ENCODE assay signal across 19 mouse cellular contexts in the genomic region with DNA sequence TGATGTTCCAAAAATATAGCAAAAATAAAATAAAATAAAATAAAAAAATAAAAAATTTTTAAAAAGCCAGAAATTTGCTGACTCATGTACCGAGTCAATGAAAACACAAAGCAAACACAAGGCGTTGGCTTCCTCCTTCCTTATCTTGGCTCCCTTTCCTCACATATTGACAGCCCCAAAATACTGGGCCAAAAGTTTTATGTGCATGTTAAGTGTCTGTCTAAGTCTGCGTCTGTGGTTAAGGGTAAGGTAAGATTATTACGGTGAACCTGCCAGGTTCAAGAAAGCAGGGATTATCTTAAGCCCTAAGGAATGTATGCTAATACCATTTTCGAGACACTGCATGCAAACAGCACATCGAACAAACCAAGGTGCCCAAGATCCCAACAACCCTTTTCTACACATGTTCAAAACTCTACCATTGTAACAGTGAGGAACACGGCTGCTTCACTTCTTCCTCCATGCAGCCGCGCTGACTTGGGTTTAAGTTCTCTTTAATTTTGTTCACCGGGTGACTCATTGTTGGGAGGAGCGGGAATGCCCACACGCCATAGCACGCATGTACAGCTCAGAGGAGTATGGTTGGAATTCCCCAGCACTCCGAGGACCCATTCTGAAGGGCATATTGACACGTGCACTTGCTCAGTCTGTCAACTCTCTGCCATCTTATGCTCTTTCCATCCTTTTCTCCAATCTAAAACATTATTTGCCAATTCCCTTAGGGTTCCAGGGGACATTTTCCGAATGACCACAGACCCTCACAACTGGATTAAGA.
DNase-seq lines count a peak whose midpoint lies in the region; ATAC-seq lines count a peak whose summit lies in the region.
"Had no signal": no experiment of that assay in that cellular context is flagged by ENCODE, and none has a peak within 500 bp of the region (broad histone marks: within the 10 kb centered on the region; RNA-seq: fewer than 3 reads in every experiment).

No protein-coding gene starts in this region.

- H3K27ac ChIP-seq in embryonic facial prominence, embryonic 13.5 days: no peak overlapping the region
- H3K27ac ChIP-seq in embryonic facial prominence, embryonic 10.5 days (replicated peaks): no peak overlapping the region
- H3K27ac ChIP-seq in stomach, embryonic 16.5 days (ENCODE audit: low read length): no peak overlapping the region
- H3K27ac ChIP-seq: forebrain, embryonic 10.5 days; hindbrain, embryonic 12.5 days; intestine, embryonic 15.5 days; kidney, embryonic 15.5 days; limb, embryonic 15.5 days had no signal

- no peak overlapping the region for H3K4me3 ChIP-seq in embryonic facial prominence, embryonic 13.5 days
- no peak overlapping the region for H3K4me3 ChIP-seq in embryonic facial prominence, embryonic 10.5 days
- H3K4me3 ChIP-seq in stomach, embryonic 16.5 days (replicated peaks; ENCODE audit: low read length): no peak overlapping the region
- H3K4me3 ChIP-seq: forebrain, embryonic 10.5 days; hindbrain, embryonic 12.5 days; intestine, embryonic 15.5 days; kidney, embryonic 15.5 days; limb, embryonic 15.5 days had no signal

- no peak overlapping the region for H3K4me2 ChIP-seq in embryonic facial prominence, embryonic 13.5 days
- no peak overlapping the region for H3K4me2 ChIP-seq in stomach, embryonic 16.5 days (ENCODE audit: low read depth, low read length)
- H3K4me2 ChIP-seq: hindbrain, embryonic 12.5 days; intestine, embryonic 15.5 days; kidney, embryonic 15.5 days; limb, embryonic 15.5 days had no signal

- H3K4me1 ChIP-seq in embryonic facial prominence, embryonic 13.5 days: no peaks in the 10 kb centered on the region
- H3K4me1 ChIP-seq in embryonic facial prominence, embryonic 10.5 days: peaks cover 7% of the 10 kb centered on the region; the same call in 1 of the 2 replicates
- H3K4me1 ChIP-seq in stomach, embryonic 16.5 days (ENCODE audit: control insufficient read depth, insufficient read depth, low read length): no peaks in the 10 kb centered on the region
- H3K4me1 ChIP-seq: forebrain, embryonic 10.5 days; hindbrain, embryonic 12.5 days; intestine, embryonic 15.5 days; limb, embryonic 15.5 days had no signal

- H3K27me3 ChIP-seq in embryonic facial prominence, embryonic 13.5 days: no peaks in the 10 kb centered on the region
- H3K27me3 ChIP-seq in embryonic facial prominence, embryonic 10.5 days (replicated peaks; ENCODE audit: low read depth, poor library complexity, severe bottlenecking): no peaks in the 10 kb centered on the region
- no peaks in the 10 kb centered on the region for H3K27me3 ChIP-seq in stomach, embryonic 16.5 days (ENCODE audit: control insufficient read depth, insufficient read depth, low read length)
- H3K27me3 ChIP-seq: hindbrain, embryonic 12.5 days; intestine, embryonic 15.5 days; kidney, embryonic 15.5 days; limb, embryonic 15.5 days had no signal

- ATAC-seq in embryonic facial prominence, embryonic 13.5 days (ENCODE audit: insufficient number of reproducible peaks, insufficient read depth, low FRiP score, low TSS enrichment, low read depth): peak; percentile 37; the same call in 1 of the 2 replicates
- peak; percentile 33; the same call in 1 of the 2 replicates for ATAC-seq in stomach, embryonic 16.5 days (ENCODE audit: insufficient read depth, low FRiP score)
- ATAC-seq: intestine, embryonic 15.5 days had no signal

- H3K9ac ChIP-seq in embryonic facial prominence, embryonic 13.5 days: no peak overlapping the region
- H3K9ac ChIP-seq in stomach, embryonic 16.5 days (ENCODE audit: low read length): no peak overlapping the region
- H3K9ac ChIP-seq: hindbrain, embryonic 12.5 days; intestine, embryonic 15.5 days; kidney, embryonic 15.5 days; limb, embryonic 15.5 days had no signal

- H3K9me3 ChIP-seq in embryonic facial prominence, embryonic 13.5 days: no peaks in the 10 kb centered on the region
- H3K9me3 ChIP-seq in embryonic facial prominence, embryonic 10.5 days: no peaks in the 10 kb centered on the region
- no peaks in the 10 kb centered on the region for H3K9me3 ChIP-seq in stomach, embryonic 16.5 days (replicated peaks; ENCODE audit: control insufficient read depth, low read length)
- H3K9me3 ChIP-seq: forebrain, embryonic 10.5 days; hindbrain, embryonic 12.5 days; intestine, embryonic 15.5 days; kidney, embryonic 15.5 days; limb, embryonic 15.5 days had no signal

- DNase-seq in embryonic facial prominence, embryonic 10.5 days (ENCODE audit: low spot score): no peak
- DNase-seq in adipocyte (ENCODE audit: low spot score) (peak; percentile 17), MN1 (ENCODE audit: low spot score) (no peak)
- peak; percentile 8 for DNase-seq in large intestine, adult 2 months (ENCODE audit: low read depth, low spot score)
- no peak for DNase-seq in kidney, postnatal 14 days
- no peak for DNase-seq in urinary bladder, adult 2 months (ENCODE audit: low spot score)
- DNase-seq: adrenal gland, postnatal 25 days; cerebellum, postnatal 10 days; layer of hippocampus, adult 9-11 months; midbrain, embryonic 14.5 days; right cerebral cortex, postnatal 14 days; thymus, adult 18-20 months had no signal

- 83% methylated on average over 16 of the region's 16 CpGs for WGBS in embryonic facial prominence, embryonic 13.5 days
- WGBS in embryonic facial prominence, embryonic 10.5 days: 93% methylated on average over 16 of the region's 16 CpGs
- WGBS in large intestine, adult 2 months: 71% methylated on average over 16 of the region's 16 CpGs
- 75% methylated on average over 16 of the region's 16 CpGs for WGBS in stomach, embryonic 16.5 days

- H3K36me3 ChIP-seq in embryonic facial prominence, embryonic 13.5 days: peaks cover 10% of the 10 kb centered on the region
- 0 out of 2 replicates have a peak, but pooled peaks cover 2% of the 10 kb centered on the region for H3K36me3 ChIP-seq in embryonic facial prominence, embryonic 10.5 days (replicated peaks)
- no peaks in the 10 kb centered on the region for H3K36me3 ChIP-seq in stomach, embryonic 16.5 days (ENCODE audit: control insufficient read depth, insufficient read depth, low read length)
- H3K36me3 ChIP-seq: forebrain, embryonic 10.5 days; hindbrain, embryonic 12.5 days; intestine, embryonic 15.5 days had no signal

Comparison
In these comparisons a context has a peak if more than half of its experiments do, and no peak if none do; other contexts are left out.
1. DNase-seq: peak in adipocyte (single experiment) and large intestine, adult 2 months (single experiment); none in embryonic facial prominence, embryonic 10.5 days (single experiment), kidney, postnatal 14 days (single experiment), urinary bladder, adult 2 months (single experiment) and MN1 (single experiment).